8 mouse cellular contexts compared by ENCODE assay signal in the genomic region with DNA sequence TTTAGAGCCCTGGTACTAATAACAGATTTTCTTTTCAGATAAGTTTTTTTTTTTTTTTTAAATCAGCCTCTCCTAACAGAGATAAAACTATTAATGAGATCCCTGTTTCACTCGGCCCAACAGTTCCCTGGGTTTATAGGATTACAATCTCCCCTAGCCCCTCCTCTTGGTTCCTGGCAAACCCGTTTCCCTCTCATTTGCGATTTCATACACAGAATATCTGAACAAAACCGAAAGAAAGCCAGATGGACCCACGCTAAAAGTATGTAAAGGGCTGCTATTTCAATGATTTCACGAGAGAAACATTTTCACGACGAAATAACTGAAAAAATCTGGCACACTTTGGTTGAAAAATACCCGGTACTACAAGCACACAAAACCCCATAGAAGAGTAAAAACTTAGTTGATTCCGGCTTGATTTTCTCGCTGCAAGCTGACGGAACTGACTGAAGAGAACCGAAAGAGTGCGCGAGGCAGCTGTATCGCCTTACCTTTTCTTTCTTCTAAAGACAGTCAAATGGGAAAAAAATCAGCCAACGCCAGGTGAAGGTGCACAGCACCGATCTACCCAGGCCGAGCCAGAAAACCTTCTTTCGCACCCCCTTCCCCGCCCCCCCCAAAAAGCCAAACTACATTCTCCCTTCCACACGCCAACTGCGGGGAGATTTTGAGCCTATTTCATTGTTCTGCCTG. TPM values are rescaled to one million over a fixed set of nuclear protein-coding genes. Genes with fewer than 3 reads are reported as not detected.
A peak's percentile ranks its signal among the peaks of the same experiment; 100 is the strongest.
DNase-seq lines count a peak whose midpoint lies in the region; ATAC-seq and TF ChIP-seq lines count a peak whose summit lies in the region.

No protein-coding gene starts in this region.

- no peaks in the 10 kb centered on the region for H3K9me3 ChIP-seq in forebrain, embryonic 15.5 days
- no peaks in the 10 kb centered on the region for H3K9me3 ChIP-seq in stomach, embryonic 15.5 days

- intact Hi-C loops in heart, adult 2 months (cut with DNase I): loop anchor here (1.0 to 10.0 kb wide), 4 partner anchors 37 to 340 kb away; partner anchors contain the start of gene Fmc1
- intact Hi-C loops in heart, postnatal 25 days (cut with DNase I): loop anchor here (2.0 to 10.0 kb wide), 2 partner anchors 192 to 340 kb away; partner anchors contain the start of gene Fmc1

- H3K4me1 ChIP-seq in heart, adult 2 months (ENCODE audit: control insufficient read depth, insufficient read depth, low read length): no peaks in the 10 kb centered on the region; the same call in 1 of the 2 replicates
- H3K4me1 ChIP-seq in forebrain, embryonic 15.5 days: peaks cover 43% of the 10 kb centered on the region
- H3K4me1 ChIP-seq in stomach, embryonic 15.5 days: peaks cover 28% of the 10 kb centered on the region

- H3K4me3 ChIP-seq in heart, adult 2 months: peak overlapping the region; percentile 76
- peak overlapping the region; percentile 100 for H3K4me3 ChIP-seq in forebrain, embryonic 15.5 days
- peak overlapping the region; percentile 99 for H3K4me3 ChIP-seq in stomach, embryonic 15.5 days (replicated peaks)

- no peak for TF ChIP-seq EP300 in heart, adult 2 months (IDR thresholded peaks at IDR 0.05; ENCODE audit: insufficient read depth, low read depth, low read length)

- DNase-seq in heart, adult 2 months: peak; percentile 36 to 37
- no peak for DNase-seq in heart, postnatal 25 days (ENCODE audit: low spot score)
- peak; percentile 40 for DNase-seq in kidney, adult 9 months
- peak; percentile 40 for DNase-seq in lung, postnatal 36 days
- DNase-seq in layer of hippocampus, postnatal 25 days (ENCODE audit: extremely low spot score in 1 of 2, low spot score in 1 of 2): no peak

- ATAC-seq in activated CD4-positive, CD25-positive, alpha-beta regulatory T cell, adult 4 months: peak; percentile 8
- peak; percentile 0; the same call in 1 of the 2 replicates for ATAC-seq in forebrain, embryonic 15.5 days (replicated peaks)
- ATAC-seq in stomach, embryonic 15.5 days (ENCODE audit: insufficient read depth, low FRiP score, low read depth): no peak

- TF ChIP-seq POLR2A in heart, adult 2 months (IDR thresholded peaks at IDR 0.05; ENCODE audit: insufficient read depth, low read depth, low read length): no peak

- no peaks in the 10 kb centered on the region for H3K36me3 ChIP-seq in heart, adult 2 months (ENCODE audit: control insufficient read depth, insufficient read depth, low read length)
- peaks cover 4% of the 10 kb centered on the region; the same call in 1 of the 2 replicates for H3K36me3 ChIP-seq in forebrain, embryonic 15.5 days
- 0 out of 2 replicates have a peak, but pooled peaks cover 4% of the 10 kb centered on the region for H3K36me3 ChIP-seq in stomach, embryonic 15.5 days

- peak overlapping the region; percentile 99 for H3K9ac ChIP-seq in heart, adult 2 months (ENCODE audit: low read depth, low read length)
- peak overlapping the region; percentile 100 for H3K9ac ChIP-seq in forebrain, embryonic 15.5 days (replicated peaks)
- peak overlapping the region; percentile 99; the same call in 1 of the 2 replicates for H3K9ac ChIP-seq in stomach, embryonic 15.5 days

- no peaks in the 10 kb centered on the region for H3K79me2 ChIP-seq in heart, adult 2 months (replicated peaks; ENCODE audit: control insufficient read depth, insufficient read depth, low read length)

- H3K27ac ChIP-seq in heart, adult 2 months: peak overlapping the region; percentile 83
- H3K27ac ChIP-seq in forebrain, embryonic 15.5 days (replicated peaks): peak overlapping the region; percentile 97
- H3K27ac ChIP-seq in stomach, embryonic 15.5 days: peak overlapping the region; percentile 97

- WGBS in heart, adult 2 months: under 1% methylated on average over 23 of the region's 23 CpGs
- under 1% methylated on average over 23 of the region's 23 CpGs for WGBS in forebrain, embryonic 15.5 days
- WGBS in stomach, embryonic 15.5 days: under 1% methylated on average over 23 of the region's 23 CpGs

- no peaks in the 10 kb centered on the region; the same call in 1 of the 2 replicates for H3K27me3 ChIP-seq in heart, adult 2 months (ENCODE audit: control insufficient read depth, insufficient read depth, low read length)
- no peaks in the 10 kb centered on the region; the same call in 1 of the 2 replicates for H3K27me3 ChIP-seq in forebrain, embryonic 15.5 days
- H3K27me3 ChIP-seq in stomach, embryonic 15.5 days (replicated peaks): no peaks in the 10 kb centered on the region

- TF ChIP-seq CTCF in heart, adult 2 months (IDR thresholded peaks at IDR 0.05): no peak

- H3K4me2 ChIP-seq in forebrain, embryonic 15.5 days (replicated peaks): peak overlapping the region; percentile 74
- H3K4me2 ChIP-seq in stomach, embryonic 15.5 days: peak overlapping the region; percentile 53

RNA-seq across cellular contexts. Expression of gene Tbxas1, which starts 0.5 kb away (rescaled TPM):
- 1 to 10 TPM; 2.1 to 2.7 TPM for total RNA-seq in heart, adult 2 months (2021)
- polyA plus RNA-seq in heart, adult 2 months (2012; rRNA removed): 1.9 and 2.7 TPM in 2 replicates
- 1 to 10 TPM; 1.8 to 2.0 TPM for total RNA-seq in heart, postnatal 25 days (2021)
- polyA plus RNA-seq in activated CD4-positive, CD25-positive, alpha-beta regulatory T cell, adult 4 months (2017; shearing (Covaris generic)): under 1 TPM; 0.12 to 0.13 TPM
- 1.2 and 1.8 TPM in 2 replicates for polyA plus RNA-seq in forebrain, embryonic 15.5 days (2015; fragmentation: Nextera tagmentation; extraction: Ambion mirVana)
- 3.4 and 3.5 TPM in 2 replicates for polyA plus RNA-seq in stomach, embryonic 15.5 days (2015; fragmentation: Nextera tagmentation; extraction: Ambion mirVana)
- 1 to 10 TPM; 2.9 to 3.4 TPM for total RNA-seq in layer of hippocampus, postnatal 25 days (2021)

RNA-seq across cellular contexts. Expression of gene Hipk2, which starts 1.3 kb away (rescaled TPM):
- total RNA-seq in heart, adult 2 months (2021): 10 to 100 TPM; 91.0 to 98.5 TPM
- 35.9 and 51.3 TPM in 2 replicates for polyA plus RNA-seq in heart, adult 2 months (2012; rRNA removed)
- total RNA-seq in heart, postnatal 25 days (2021): 10 to 100 TPM; 97.0 to 99.4 TPM
- polyA plus RNA-seq in activated CD4-positive, CD25-positive, alpha-beta regulatory T cell, adult 4 months (2017; shearing (Covaris generic)): 10 to 100 TPM; 21.7 to 22.4 TPM
- 29.2 and 29.7 TPM in 2 replicates for polyA plus RNA-seq in forebrain, embryonic 15.5 days (2015; fragmentation: Nextera tagmentation; extraction: Ambion mirVana)
- polyA plus RNA-seq in stomach, embryonic 15.5 days (2015; fragmentation: Nextera tagmentation; extraction: Ambion mirVana): 23.8 and 25.6 TPM in 2 replicates
- total RNA-seq in layer of hippocampus, postnatal 25 days (2021): 10 to 100 TPM; 50.2 to 66.2 TPM

Comparison
In these comparisons a context has a peak if more than half of its experiments do, and no peak if none do; other contexts are left out.
1. DNase-seq: peak in heart, adult 2 months (2 of 2), kidney, adult 9 months (single experiment) and lung, postnatal 36 days (single experiment); none in heart, postnatal 25 days (single experiment) and layer of hippocampus, postnatal 25 days (0 of 2).
2. Peak in every context shown above with its lines, with median percentiles within 50 percentile points of each other: H3K27ac ChIP-seq, H3K4me3 ChIP-seq and H3K9ac ChIP-seq.